Mouse (Mus musculus): Measurements from ENCODE around the gene Zfp74. TPM values are rescaled to one million over a fixed set of nuclear protein-coding genes. Genes with fewer than 3 reads are reported as not detected.

The Zfp74 gene
- 10 to 100 TPM; 10.6 to 12.3 TPM for total RNA-seq (2023)

DNA sequence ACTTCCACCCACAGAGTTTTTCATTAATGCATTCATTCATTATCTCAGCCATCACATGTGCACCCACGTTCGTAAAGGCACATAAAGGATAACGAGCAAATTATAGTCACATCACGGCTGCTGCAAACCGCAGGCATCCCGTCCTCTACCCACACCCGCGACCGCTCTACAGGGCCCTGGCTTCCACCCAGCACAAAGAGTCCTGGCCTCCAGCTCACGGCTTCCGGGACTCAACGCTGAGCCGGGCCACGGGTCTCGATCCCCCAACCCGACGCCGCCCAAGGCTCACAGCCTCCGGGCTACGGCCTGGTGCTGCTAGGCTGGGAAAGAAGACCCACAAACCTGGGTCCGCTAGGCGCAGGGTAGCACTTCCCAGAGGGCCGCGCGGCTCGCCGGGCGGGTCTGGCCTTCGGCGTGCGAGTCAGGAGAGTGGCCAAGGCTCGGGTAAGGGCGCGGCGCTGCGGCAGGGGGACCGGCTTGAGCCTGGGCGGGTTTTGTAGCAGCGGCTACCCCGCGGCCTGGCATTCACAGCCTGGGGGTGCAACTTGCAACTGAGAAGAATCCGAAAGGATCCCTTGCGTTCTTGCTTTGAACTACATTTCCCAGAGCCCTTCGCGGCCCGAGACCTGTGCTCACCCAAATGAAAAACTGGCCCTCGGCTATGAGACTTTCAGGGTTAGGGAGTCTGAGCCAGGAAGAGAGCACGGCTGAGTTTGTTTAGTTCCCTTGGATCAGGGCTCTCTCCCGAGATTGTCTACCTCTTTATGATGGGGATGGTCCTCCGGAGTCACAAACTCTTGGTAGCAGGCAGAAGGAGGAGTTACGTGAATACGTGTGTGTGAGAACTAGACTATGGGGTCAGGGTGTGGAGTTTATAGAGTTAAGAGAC is at the start of gene Zfp74:
TSS of gene Zfp74 (minus strand) at position 577 of the 889 bp plus-strand sequence.

DNA sequence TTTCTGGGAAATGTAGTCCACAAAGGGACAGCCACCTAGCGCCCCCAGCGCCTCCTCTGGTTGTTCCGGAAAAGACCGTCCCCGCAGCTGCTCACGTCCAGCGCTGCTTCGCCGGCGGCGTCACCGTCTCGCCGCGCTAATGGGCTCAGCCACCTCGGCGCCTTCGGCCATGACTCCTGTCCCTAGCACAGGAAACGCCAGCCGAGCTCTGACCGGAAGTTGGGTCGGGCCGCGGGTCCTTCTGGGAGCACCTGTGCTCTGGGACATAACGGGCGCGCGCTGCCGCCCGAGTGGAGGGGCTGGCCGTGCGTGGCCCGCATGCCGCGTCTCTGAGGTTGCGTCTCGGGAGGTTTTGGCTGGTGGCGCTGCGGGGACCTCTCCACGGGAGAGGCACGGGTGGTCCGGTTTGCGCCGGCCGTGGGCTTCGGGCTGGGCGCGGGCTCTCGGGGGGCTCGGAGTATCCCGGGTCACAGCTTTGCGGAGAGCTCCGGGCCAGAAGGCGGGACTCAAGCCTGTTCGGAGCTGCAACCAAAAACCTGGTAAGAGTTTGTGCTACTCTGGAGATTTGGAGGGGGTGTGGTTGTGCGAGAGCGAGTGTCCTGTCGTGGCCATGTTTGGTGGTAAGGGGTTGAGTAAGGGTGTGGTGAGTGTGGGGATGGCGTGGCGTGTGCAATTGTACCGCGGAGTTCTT is 29.9 kb upstream of the Zfp74 start, which contains the start of gene Zfp568:
TSS of gene Zfp568 (plus strand) at position 266 of the 691 bp plus-strand sequence.

DNA sequence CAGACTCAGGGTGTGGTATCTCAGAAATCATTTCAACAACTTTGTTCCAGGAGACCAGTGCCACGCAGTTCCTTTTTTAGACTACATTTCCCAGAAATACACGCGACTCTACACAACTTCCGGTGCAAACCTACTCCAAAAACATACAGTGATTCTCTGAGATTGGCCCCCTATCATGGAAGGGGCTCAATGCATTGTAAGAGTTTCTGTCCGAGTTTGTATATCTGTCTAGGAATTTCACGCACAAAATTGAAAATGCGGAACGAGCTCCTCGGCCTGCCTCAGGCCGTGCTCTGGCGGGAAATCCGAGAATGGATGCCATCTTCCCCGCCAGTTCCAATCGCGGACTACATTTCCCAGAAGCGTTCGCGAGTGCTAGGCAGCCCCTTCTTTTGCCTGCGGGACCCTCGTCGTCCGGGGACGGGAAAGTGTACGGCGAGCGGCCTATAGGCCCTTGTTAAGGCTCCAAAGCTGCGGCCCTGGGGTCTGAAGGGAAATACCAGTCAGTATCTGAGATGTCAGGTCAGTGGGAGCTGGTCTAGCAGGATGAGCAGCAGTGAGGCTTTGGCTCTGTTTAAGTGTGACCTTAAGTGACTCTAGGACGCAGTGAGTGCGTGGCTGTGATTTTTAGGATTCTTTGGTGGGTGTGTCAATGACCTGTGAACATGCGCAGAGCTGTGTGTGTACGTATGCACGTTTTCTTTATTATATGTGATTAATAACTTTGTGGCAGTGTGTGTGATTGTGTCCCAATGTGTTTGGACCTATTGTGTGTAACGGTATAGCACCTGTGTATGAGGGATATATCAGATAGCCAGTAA is 45.5 kb downstream of the Zfp74 start, which contains the start of gene Zfp383:
TSS of gene Zfp383 (plus strand) at position 94 of the 821 bp plus-strand sequence.

DNA sequence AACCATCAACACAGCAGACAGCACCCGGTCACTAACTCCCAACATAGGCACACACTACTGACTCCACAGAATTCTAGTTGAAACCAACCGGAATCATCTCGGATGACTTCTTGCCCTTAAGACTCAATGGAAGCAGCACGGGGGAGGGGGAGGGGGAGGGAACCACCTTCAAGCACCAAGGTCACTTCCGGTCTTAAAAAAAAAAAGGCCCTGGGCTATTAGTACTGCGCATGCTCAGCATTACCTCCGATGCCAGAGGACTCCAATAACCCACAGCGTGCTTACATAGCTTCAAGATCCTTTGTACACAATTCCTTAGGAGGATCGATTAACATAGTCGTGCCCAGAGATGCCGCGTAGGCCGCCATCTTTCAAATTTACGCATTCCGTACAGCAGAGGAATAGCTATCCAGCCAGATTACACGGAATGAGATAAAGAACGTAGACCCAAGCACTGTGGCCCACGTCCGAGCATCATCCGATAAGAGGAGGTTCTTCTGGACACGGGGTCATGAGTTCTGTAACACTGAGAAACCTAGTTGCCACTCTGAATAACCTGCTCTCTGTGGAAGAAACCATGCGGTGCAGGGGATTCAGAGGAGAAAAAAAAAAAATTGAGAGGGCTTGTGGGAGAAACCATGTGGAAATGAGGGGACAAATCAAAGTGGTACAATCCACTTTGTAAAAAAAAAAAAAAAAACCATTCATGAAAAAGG is 47.8 kb downstream of the Zfp74 start, which contains the start of gene Zfp27:
TSS of gene Zfp27 (minus strand) at position 607 of the 716 bp plus-strand sequence.

Other genes starting within 250 kb of the Zfp74 start
- gene Catsperg2, start 227.1 kb downstream of the Zfp74 start, total RNA-seq (2023) = not detected
- 10 to 100 TPM; 22.8 to 26.3 TPM for gene Zfp84, start 185.5 kb downstream of the Zfp74 start, total RNA-seq (2023)
- gene Zfp30, start 170.1 kb downstream of the Zfp74 start, total RNA-seq (2023) = under 1 TPM; 0.64 to 0.92 TPM
- gene Zfp790, start 138.0 kb downstream of the Zfp74 start, total RNA-seq (2023) = 10 to 100 TPM; 12.4 to 19.6 TPM
- gene Zfp940, start 100.4 kb downstream of the Zfp74 start, total RNA-seq (2023) = 1 to 10 TPM; 3.9 to 5.1 TPM
- 10 to 100 TPM; 14.2 to 17.1 TPM for gene Zfp420, start 94.1 kb downstream of the Zfp74 start, total RNA-seq (2023)
- gene Zfp27, start 47.5 kb downstream of the Zfp74 start, total RNA-seq (2023) = 10 to 100 TPM in 1 of 2 experiments, 1 to 10 TPM in 1; 9.9 to 14.7 TPM
- 1 to 10 TPM; 6.1 to 6.6 TPM for gene Zfp383, start 45.9 kb downstream of the Zfp74 start, total RNA-seq (2023)
- 10 to 100 TPM; 17.1 to 24.5 TPM for gene Zfp568, start 29.9 kb upstream of the Zfp74 start, total RNA-seq (2023)
- 1 to 10 TPM; 4.7 to 5.9 TPM for gene Zfp14, start 97.3 kb upstream of the Zfp74 start, total RNA-seq (2023)
- gene Zfp82, start 118.8 kb upstream of the Zfp74 start, total RNA-seq (2023) = 1 to 10 TPM; 5.9 to 7.3 TPM
- not detected for gene Gm26920, start 136.3 kb upstream of the Zfp74 start, total RNA-seq (2023)
- gene Zfp566, start 136.4 kb upstream of the Zfp74 start, total RNA-seq (2023) = 10 to 100 TPM in 1 of 2 experiments, 1 to 10 TPM in 1; 7.1 to 12.0 TPM
- 10 to 100 TPM; 33.0 to 37.9 TPM for gene Zfp260, start 140.7 kb upstream of the Zfp74 start, total RNA-seq (2023)
- 10 to 100 TPM; 14.4 to 18.9 TPM for gene Zfp382, start 167.9 kb upstream of the Zfp74 start, total RNA-seq (2023)
- gene Zfp146, start 215.7 kb upstream of the Zfp74 start, total RNA-seq (2023) = 10 to 100 TPM; 50.1 to 55.0 TPM
- gene Cox7a1, start 230.1 kb upstream of the Zfp74 start, total RNA-seq (2023) = not detected
- 100 to 1,000 TPM; 183 to 185 TPM for gene Capns1, start 244.7 kb upstream of the Zfp74 start, total RNA-seq (2023)